Mouse (Mus musculus): ENCODE data around the gene Ctxn2.
A peak's percentile ranks its signal among the peaks of the same experiment; 100 is the strongest.
"Not testable (repeated sequence)": the region's sequence is repeated elsewhere in the genome, so short reads cannot be mapped to it uniquely, and the experiment has no call there.

Ctxn2 gene

GRCm38 (mm10) chr2:125135903-125136811 is at the start of gene Ctxn2:
Gene Ctxn2 (plus strand): TSS chr2:125136692.
- DNase-seq, result peak; percentile 32

- no peak for DNase-seq
These were observed 47.7 kb upstream of the Ctxn2 start for GRCm38 (mm10) chr2:125088757-125089156.

- not testable (repeated sequence) for DNase-seq
These were observed 44.4 kb upstream of the Ctxn2 start for GRCm38 (mm10) chr2:125092123-125092522.

GRCm38 (mm10) chr2:125104491-125104890 is 32.0 kb upstream of the Ctxn2 start:
- not testable (repeated sequence) for DNase-seq

- DNase-seq, result not testable (repeated sequence)
These were observed 30.0 kb upstream of the Ctxn2 start for GRCm38 (mm10) chr2:125106536-125106935.

- DNase-seq, result no peak
These were observed 16.9 kb upstream of the Ctxn2 start for GRCm38 (mm10) chr2:125119381-125120110.

GRCm38 (mm10) chr2:125122288-125122623 is 14.2 kb upstream of the Ctxn2 start:
- DNase-seq, result no peak

- DNase-seq, result peak; percentile 64
These were observed 13.6 kb upstream of the Ctxn2 start for GRCm38 (mm10) chr2:125122624-125123476.

GRCm38 (mm10) chr2:125123477-125123852 is 13.0 kb upstream of the Ctxn2 start, which contains the start of gene Myef2:
Gene Myef2 (minus strand): TSS chr2:125123661.
- peak; percentile 77 for DNase-seq

- DNase-seq, result no peak
These were observed 10.7 kb upstream of the Ctxn2 start for GRCm38 (mm10) chr2:125125824-125126223.

GRCm38 (mm10) chr2:125126792-125127191 is 9.7 kb upstream of the Ctxn2 start:
- no peak for DNase-seq

GRCm38 (mm10) chr2:125134113-125134512 is 2.4 kb upstream of the Ctxn2 start:
- DNase-seq, result no peak

GRCm38 (mm10) chr2:125136846-125137245 is 354 bp downstream of the Ctxn2 start:
- DNase-seq, result no peak

GRCm38 (mm10) chr2:125142336-125142735 is 5.8 kb downstream of the Ctxn2 start:
- DNase-seq, result no peak

- no peak for DNase-seq
These were observed 15.9 kb downstream of the Ctxn2 start, which contains the start of gene Slc12a1 for GRCm38 (mm10) chr2:125152388-125152787. Gene Slc12a1 (plus strand): TSS chr2:125152505.

- DNase-seq, result no peak
These were observed 17.8 kb downstream of the Ctxn2 start for GRCm38 (mm10) chr2:125154294-125154693.

- DNase-seq, result no peak
These were observed 19.0 kb downstream of the Ctxn2 start for GRCm38 (mm10) chr2:125155504-125155903.

GRCm38 (mm10) chr2:125162012-125162470 is 25.5 kb downstream of the Ctxn2 start:
- DNase-seq, result no peak

- DNase-seq, result no peak
These were observed 41.8 kb downstream of the Ctxn2 start for GRCm38 (mm10) chr2:125178225-125178798.

- DNase-seq, result no peak
These were observed 51.4 kb downstream of the Ctxn2 start for GRCm38 (mm10) chr2:125187904-125188303.

GRCm38 (mm10) chr2:125189197-125189596 is 52.7 kb downstream of the Ctxn2 start:
- DNase-seq, result peak; percentile 51

GRCm38 (mm10) chr2:125192905-125193304 is 56.4 kb downstream of the Ctxn2 start:
- DNase-seq, result no peak
